Mouse (Mus musculus) stomach, postnatal 0 days (tissue): Measurements from ENCODE around the gene Rprd2. TPM values are rescaled to one million over a fixed set of nuclear protein-coding genes. Genes with fewer than 3 reads are reported as not detected.

Experiments used
- ATAC-seq: fragments of 200-750 bp; cut with Nextera tagmentation; 2 replicates; pipeline ENCODE4 v1.8.0; 2017; ENCODE audit not compliant: low FRiP score, low TSS enrichment
- DNase-seq: peaks from one replicate; pipeline ENCODE4 v3.0.0-alpha.2; 2016; ENCODE audit warnings: low spot score
- H3K27ac ChIP-seq: fragments of 300-500 bp; sonication (generic); replicated peaks from 2 replicates; pipeline ENCODE4 v1.5.1; 2014; ENCODE audit warnings: mild to moderate bottlenecking, control low read depth
- H3K27me3 ChIP-seq: fragments of 300-500 bp; sonication (generic); 2 replicates; pipeline ENCODE4 v1.6.1; 2014; ENCODE audit warnings: low read length; ENCODE audit not compliant: control insufficient read depth, insufficient read depth
- H3K36me3 ChIP-seq: fragments of 300-500 bp; sonication (generic); 2 replicates; pipeline ENCODE4 v1.6.1; 2014; ENCODE audit warnings: low read length, mixed read lengths; ENCODE audit not compliant: control insufficient read depth, insufficient read depth
- H3K4me1 ChIP-seq: fragments of 300-500 bp; sonication (generic); replicated peaks from 2 replicates; pipeline ENCODE4 v1.6.1; 2014; ENCODE audit warnings: antibody characterized with exemption; ENCODE audit not compliant: control insufficient read depth, insufficient read depth
- H3K4me2 ChIP-seq: fragments of 300-500 bp; sonication (generic); replicated peaks from 2 replicates; pipeline ENCODE4 v1.6.1; 2014; ENCODE audit warnings: low read depth, mild to moderate bottlenecking, control low read depth, moderate library complexity
- H3K4me3 ChIP-seq: fragments of 300-500 bp; sonication (generic); 2 replicates; pipeline ENCODE4 v1.5.1; 2014; ENCODE audit warnings: low read depth, low read length, control low read depth
- H3K9ac ChIP-seq: fragments of 300-500 bp; sonication (generic); 2 replicates; pipeline ENCODE4 v1.6.1; 2014; ENCODE audit warnings: mild to moderate bottlenecking, low read length, control low read depth, mixed read lengths
- H3K9me3 ChIP-seq: fragments of 300-500 bp; sonication (generic); 2 replicates; pipeline ENCODE4 v1.6.1; 2016; ENCODE audit warnings: low read length; ENCODE audit not compliant: control insufficient read depth
- CTCF ChIP-seq: IDR thresholded peaks from 2 replicates; pipeline ENCODE4 v1.5.1; 2016; ENCODE audit warnings: antibody characterized with exemption, low read depth, mild to moderate bottlenecking, moderate library complexity
- EP300 ChIP-seq: optimal IDR thresholded peaks from 2 replicates; pipeline ENCODE3; 2016; ENCODE audit warnings: antibody characterized with exemption
- WGBS: fragments of 180-500 bp; shearing (Covaris S2); extraction: QIAGEN DNeasy Blood & Tissue Kit; methylation state at CpG from one replicate; pipeline ENCODE4 v1.1.7; 2014; 5-methylcytosine and 5-hydroxymethylcytosine counted together
- polyA plus RNA-seq: library from polyadenylated mRNA; unstranded; fragments of >200 nt; fragmentation: Nextera tagmentation; extraction: Ambion mirVana; gene quantifications from 2 replicates; pipeline ENCODE4 v1.2.1, GENCODE M21; 2015

Gene Rprd2
- polyA plus RNA-seq, 1 experiment from 2014 or later = 11.1 TPM

DNA sequence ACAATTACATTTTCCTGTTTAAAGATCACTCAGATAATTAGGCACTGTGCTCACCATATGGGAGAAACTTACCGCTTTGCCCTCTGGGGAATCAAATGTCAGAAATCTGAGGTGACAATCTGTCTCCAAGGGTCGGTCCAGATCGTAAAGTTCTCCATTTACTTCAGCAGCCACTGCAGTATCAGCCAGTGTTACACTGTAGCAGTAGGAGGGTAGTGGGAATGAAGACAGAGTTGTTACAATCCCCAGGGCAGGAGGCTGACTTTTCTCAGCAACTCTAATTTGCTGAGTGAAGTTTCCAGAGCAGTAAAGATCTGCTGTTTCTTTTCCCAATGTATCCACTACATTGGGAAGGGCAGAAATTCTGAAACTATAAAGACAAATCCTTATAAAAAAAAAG, 65.7 kb downstream of the Rprd2 start:
- no peaks in the 10 kb centered on the region for H3K9me3 ChIP-seq
- TF ChIP-seq CTCF (no peak), EP300 (no peak)
- H3K4me2 ChIP-seq = no peak overlapping the region
- ATAC-seq (no peak), DNase-seq (no peak)
- H3K36me3 ChIP-seq = peaks cover 17% of the 10 kb centered on the region; the same call in 1 of the 2 replicates
- H3K4me1 ChIP-seq = no peaks in the 10 kb centered on the region
- no peaks in the 10 kb centered on the region for H3K27me3 ChIP-seq
- H3K4me3 ChIP-seq = no peak overlapping the region
- no peak overlapping the region for H3K27ac ChIP-seq
- no peak overlapping the region for H3K9ac ChIP-seq
- 84% methylated on average over 3 of the region's 3 CpGs for WGBS

DNA sequence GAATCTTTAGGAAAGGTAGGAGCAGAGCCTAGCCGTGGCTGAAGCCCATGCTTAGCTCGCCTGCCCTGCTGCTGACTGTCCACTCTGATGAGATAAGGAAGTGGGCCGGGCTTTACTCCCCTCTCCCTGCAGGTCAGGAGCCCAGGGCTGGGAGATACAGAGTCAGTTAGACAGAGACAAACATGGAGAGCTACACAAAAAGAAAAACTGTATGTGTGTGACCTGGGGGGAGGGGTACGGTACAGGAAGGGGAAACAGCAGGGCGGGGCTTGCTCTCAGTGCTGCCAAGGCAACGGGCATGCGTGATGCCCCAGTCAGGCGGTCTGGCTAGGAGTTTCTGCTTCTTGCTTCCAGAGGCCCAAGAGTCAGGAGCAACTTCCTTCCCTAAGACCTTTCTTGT, 78.3 kb downstream of the Rprd2 start:
- H3K4me2 ChIP-seq = no peak overlapping the region
- TF ChIP-seq CTCF = no peak
- WGBS = 36% methylated on average over 8 of the region's 8 CpGs
- peaks cover 23% of the 10 kb centered on the region for H3K36me3 ChIP-seq
- DNase-seq = no peak
- H3K9me3 ChIP-seq = no peaks in the 10 kb centered on the region
- no peak for ATAC-seq
- H3K9ac ChIP-seq = no peak overlapping the region
- H3K27me3 ChIP-seq = no peaks in the 10 kb centered on the region
- H3K4me1 ChIP-seq = no peaks in the 10 kb centered on the region; the same call in none of the 2 replicates
- H3K4me3 ChIP-seq = no peak overlapping the region
- H3K27ac ChIP-seq = peak overlapping the region; percentile 78; the same call in 1 of the 2 replicates

DNA sequence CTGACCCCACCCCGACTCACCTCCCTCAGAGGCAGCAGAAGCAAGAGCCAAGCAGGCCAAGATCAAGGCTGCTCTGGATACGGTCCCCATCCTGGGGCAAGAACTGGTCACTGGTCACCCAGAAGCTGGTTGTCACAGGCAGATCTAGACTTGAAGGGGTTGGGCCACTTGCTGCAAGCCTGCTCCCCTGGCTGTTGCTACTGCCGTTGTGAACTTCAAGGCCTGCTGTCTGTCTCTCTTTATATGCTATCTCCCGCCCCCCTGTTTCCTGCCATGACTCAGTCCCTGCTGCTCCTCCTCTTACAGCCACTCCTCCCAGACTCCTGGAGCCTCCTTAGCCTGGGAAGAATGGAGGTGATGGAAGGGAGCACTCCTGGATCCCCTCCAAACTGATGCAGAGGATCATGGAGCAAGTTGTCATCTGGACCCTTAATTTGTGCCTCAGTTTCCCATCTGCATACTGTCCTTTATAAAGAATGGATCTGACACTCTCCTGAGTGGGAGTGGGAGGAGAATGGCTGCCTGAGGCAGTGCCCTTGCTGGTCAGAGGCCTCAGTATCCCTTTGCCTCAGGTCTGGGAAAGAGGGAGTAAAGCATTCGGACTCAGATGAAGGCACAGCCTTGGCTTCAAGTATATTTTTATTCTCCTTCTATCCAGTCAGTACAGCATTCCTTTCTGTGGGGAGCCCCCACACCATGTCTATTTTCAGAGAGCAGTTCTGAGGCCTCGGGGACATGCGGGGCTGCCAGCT, 79.1 kb downstream of the Rprd2 start, which contains the start of gene Ecm1:
Gene Ecm1, minus strand, starts transcription at position 217 of the 752 bp plus-strand sequence.
- Histone ChIP-seq H3K4me2 (peak within 1 kb of the TSS; percentile 36; the same call in 1 of the 2 replicates), H3K9me3 (no peaks in the 10 kb centered on the region), H3K9ac (peak within 1 kb of the TSS; percentile 43), H3K27me3 (no peaks in the 10 kb centered on the region), H3K27ac (peak within 1 kb of the TSS; percentile 78), H3K4me1 (no peaks in the 10 kb centered on the region; the same call in none of the 2 replicates), H3K36me3 (peaks cover 18% of the 10 kb centered on the region), H3K4me3 (no peak within 1 kb of the TSS; the same call in 1 of the 2 replicates)
- 55% methylated on average over 7 of the region's 7 CpGs for WGBS
- DNase-seq (peak; percentile 50), ATAC-seq (peak; percentile 73)
- TF ChIP-seq EP300 = no peak
- no peak for TF ChIP-seq CTCF

DNA sequence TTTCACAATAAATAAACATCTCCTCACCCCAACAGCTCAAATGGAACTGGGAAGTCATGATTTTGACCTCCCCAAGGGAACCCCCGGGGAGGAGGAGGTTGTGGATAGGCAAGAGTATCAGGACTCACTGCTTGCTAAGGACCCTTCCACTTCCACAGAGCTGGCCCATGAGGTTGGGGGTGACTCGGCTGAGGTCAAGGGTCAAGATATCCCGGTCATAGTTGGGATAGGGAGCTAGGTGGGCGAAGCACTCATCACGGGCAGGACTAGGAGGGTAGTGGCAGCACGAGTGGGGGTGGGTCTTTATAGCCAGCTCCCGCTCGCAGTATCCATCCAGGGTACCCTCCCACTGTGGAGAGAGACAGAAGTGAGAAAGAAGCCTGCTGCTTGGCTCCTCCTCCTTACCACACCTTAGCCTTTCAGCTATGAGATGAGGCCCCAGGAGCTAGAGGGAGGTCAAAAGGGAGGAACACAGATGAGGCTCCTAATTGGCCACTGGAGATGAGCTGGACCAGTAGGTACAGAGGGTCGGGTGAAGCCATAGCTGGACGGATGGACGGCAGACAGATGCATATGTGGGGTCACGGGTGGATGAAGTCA, 83.5 kb downstream of the Rprd2 start:
- Histone ChIP-seq H3K9me3 (no peaks in the 10 kb centered on the region), H3K9ac (no peak overlapping the region), H3K27me3 (no peaks in the 10 kb centered on the region), H3K4me2 (no peak overlapping the region), H3K36me3 (peaks cover 6% of the 10 kb centered on the region; the same call in 1 of the 2 replicates), H3K27ac (peak overlapping the region; percentile 81), H3K4me1 (peaks cover 3% of the 10 kb centered on the region), H3K4me3 (no peak overlapping the region)
- no peak for TF ChIP-seq CTCF
- no peak for TF ChIP-seq EP300
- WGBS = 86% methylated on average over 12 of the region's 12 CpGs
- ATAC-seq (peak; percentile 7; the same call in 1 of the 2 replicates), DNase-seq (no peak)

DNA sequence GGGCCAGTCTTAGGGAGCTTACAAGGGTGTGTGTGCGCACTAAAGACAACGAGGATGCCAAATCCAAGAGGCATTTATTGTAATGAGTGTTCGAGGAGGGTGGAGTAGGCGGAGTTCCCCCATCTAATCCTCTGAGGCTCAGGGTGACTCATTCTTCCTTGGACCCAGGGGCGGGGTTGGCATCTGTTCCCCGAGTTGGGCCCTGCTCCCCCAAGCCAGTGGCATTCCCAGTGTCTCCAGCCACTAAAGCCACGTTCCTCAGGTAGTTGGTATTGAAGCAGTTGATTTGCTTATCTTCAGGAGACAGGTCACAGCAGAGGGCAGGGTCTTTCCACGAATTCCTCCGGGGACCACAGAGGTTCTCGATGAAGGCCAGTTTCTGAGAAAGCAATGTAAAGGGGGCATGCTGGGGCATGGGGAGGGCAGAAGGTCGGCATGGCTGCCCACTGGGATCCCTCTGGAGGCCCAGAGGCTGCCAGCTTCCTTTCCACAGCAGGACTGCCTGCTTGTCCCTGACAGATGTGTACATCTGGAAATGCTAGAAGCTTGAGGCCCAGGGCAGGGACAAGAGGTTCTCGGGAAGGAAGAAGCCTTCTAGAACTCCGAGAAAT, 84.5 kb downstream of the Rprd2 start:
- Histone ChIP-seq H3K36me3 (0 out of 2 replicates have a peak, but pooled peaks cover 3% of the 10 kb centered on the region), H3K27me3 (no peaks in the 10 kb centered on the region), H3K27ac (peak overlapping the region; percentile 81), H3K4me1 (peaks cover 3% of the 10 kb centered on the region; the same call in 1 of the 2 replicates), H3K4me3 (no peak overlapping the region), H3K9me3 (no peaks in the 10 kb centered on the region), H3K9ac (0 out of 2 replicates have a peak overlapping the region, but pooled peaks have one; percentile 18), H3K4me2 (no peak overlapping the region)
- DNase-seq (no peak), ATAC-seq (peak; percentile 45; the same call in 1 of the 2 replicates)
- 44% methylated on average over 13 of the region's 13 CpGs for WGBS
- TF ChIP-seq CTCF (no peak), EP300 (no peak)
